Mouse (Mus musculus) lung, adult 2 months (tissue): ENCODE data around the gene Cmas.

Experiments used
- CTCF ChIP-seq: fragments of 200-500 bp; IDR thresholded peaks from 2 replicates; pipeline ENCODE4 v1.5.1; 2011; ENCODE audit warnings: mild to moderate bottlenecking, low read length, control low read depth; ENCODE audit not compliant: insufficient read depth
- POLR2A ChIP-seq: fragments of 200-500 bp; IDR thresholded peaks from 2 replicates; pipeline ENCODE4 v1.6.1; 2011; ENCODE audit warnings: low read depth, mild to moderate bottlenecking, control low read depth, low read length, borderline replicate concordance; ENCODE audit errors: extremely low read depth

- TF ChIP-seq CTCF (no peak), POLR2A (no peak)
Observed at GRCm38 (mm10) chr6:142814011-142814410, 57.5 kb downstream of the Cmas start.
